Mouse (Mus musculus) embryo, embryonic 11 days (tissue): ENCODE measurements at regions not wholly inside any gene's neighbourhood (a gene's known extent, or its start where the extent isn't known, plus 50 kb on each side); places are given as distances from the start of the nearest gene placed in this dataset.

Experiments used
- DNase-seq: peaks from one replicate; pipeline ENCODE4 v3.0.0-alpha.2; 2015

DNA sequence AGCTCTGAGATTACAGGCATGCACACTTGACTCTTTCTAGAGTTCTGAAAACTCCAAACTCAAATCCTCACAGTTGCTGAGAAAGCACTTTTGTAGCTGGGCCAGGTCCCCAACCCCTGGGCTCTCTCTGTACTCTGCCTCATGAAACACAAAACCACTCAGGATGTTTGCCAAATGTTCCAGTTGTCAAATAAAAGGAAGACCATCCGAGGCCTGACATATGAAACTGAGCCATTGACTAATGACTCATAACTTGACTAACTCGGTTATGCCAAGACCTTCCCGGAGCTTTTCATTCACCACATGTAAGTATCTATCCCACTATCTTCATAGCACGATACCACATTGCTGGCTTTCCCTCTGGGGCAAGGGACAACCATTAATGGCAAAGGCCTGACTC lies 68.6 kb upstream of the Noct start:
- DNase-seq, result no peak

- peak; percentile 72 for DNase-seq
These were observed 67.6 kb upstream of the Noct start for GRCm38 (mm10) chr3:51156386-51157290.

DNA sequence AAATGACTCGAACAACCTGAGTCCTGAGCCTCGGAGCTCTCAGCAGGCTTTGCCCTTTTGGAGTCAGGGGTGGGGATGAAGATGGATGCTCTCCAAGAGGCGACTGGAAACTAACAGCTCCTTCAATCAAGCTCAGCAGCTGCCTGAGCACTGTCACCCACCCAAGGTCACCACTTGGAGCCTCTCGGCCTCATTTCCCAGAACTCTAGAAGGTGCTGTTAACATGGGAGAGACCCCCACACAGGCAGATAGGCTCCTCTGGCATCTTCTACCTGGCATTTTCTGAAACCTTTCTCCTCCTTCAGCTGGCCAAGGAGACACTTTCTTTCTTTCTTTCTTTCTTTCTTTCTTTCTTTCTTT lies 67.0 kb upstream of the Noct start:
- DNase-seq, result no peak

- DNase-seq, result no peak
These were observed 65.8 kb upstream of the Noct start for GRCm38 (mm10) chr3:51158449-51158848.

- DNase-seq, result no peak
These were observed 64.9 kb upstream of the Noct start for GRCm38 (mm10) chr3:51159322-51159721.

GRCm38 (mm10) chr3:51159881-51160280 lies 64.4 kb upstream of the Noct start:
- DNase-seq, result no peak

DNA sequence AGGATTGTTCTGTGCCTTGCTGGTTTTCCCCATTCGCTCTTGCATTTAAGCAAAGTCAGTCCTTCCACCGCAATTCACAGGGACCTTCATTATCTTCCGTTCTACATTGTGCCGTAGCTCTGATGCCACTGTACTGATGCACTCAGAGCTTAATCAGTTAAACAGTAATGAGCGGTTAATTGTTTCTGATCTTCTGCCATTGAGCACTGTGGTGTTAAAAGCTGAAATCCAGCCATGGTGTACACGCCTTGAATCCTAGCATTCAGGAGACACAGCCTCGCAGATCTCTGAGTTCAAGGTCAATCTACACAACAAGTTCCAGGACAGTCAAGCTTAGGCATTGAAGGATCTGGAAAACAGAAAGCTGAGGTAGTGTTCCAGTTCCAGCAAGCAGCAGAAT lies 63.6 kb upstream of the Noct start:
- DNase-seq, result no peak

DNA sequence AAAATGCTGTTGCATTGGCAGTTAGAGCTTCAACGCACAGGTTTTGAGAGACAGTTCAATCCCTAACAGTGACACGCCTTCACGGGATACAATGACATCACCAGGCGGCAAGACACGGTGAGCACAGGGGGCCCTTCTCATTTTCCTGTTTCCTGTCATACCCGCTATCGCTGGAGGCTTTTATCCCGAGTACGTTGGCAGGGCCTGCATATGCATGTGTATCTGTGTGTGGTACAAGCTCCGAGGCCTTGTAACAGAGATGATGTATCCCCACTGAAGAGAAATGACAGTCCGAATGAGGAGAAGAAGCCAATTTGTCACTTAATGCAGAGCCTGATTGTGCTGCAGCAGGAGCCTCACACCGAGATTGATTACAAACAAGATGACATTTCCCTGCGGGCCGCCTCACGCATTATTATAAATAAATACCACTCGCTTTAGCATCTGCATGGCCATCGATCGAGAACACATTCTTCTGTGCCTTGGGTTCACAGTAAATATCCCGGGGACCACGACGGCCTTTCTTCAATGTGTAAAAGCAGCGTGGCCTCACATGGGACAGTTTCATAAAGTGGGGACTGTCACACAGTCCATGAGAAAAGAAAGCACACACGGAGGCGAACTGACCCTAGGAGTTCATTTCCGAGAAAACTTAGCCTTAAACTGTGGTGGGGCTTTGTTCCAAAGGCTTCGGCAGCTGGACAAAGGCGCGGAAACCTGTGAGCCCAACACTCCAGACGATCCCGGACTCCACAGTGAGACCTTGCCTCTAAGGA lies 54.9 kb upstream of the Noct start:
- DNase-seq, result no peak

DNA sequence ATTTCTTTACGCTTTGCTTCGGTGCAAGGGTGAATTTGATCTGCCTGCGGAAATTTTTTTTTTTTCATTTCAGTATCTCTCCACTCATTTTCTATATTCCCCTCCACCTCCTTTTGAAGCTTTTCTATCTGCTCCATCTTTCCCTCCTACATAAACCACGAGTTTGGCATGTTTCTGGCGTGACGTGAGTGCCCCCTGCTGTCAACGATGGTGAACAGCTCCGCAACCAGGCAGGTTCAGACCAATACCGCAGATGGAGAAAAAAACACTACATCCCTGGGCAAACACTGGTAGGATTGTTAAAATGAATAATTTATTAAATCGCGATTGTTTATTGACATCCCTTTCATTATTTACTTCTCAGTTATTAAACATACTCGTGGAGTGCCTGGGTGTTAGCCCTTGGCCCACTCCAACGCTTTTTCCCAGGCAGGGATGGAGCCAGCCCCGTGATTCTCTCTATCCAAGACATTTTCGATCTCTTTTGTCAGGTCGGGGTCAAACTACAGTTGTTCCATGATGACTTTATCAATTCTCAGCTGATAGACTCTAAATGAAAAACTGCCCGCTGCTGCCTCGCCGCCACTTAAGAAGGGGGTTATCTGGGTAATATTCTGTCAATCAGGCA lies 53.9 kb upstream of the Noct start:
- DNase-seq, result peak; percentile 79
